ENCODE assay signal across 21 mouse cellular contexts in genomic region chr13:114643521-114643920, GRCm38 (mm10).
DNase-seq lines count a peak whose midpoint lies in the region; ATAC-seq lines count a peak whose summit lies in the region.
"Had no signal": no experiment of that assay in that cellular context is flagged by ENCODE, and none has a peak within 500 bp of the region (broad histone marks: within the 10 kb centered on the region; RNA-seq: fewer than 3 reads in every experiment).

No protein-coding gene starts in this region.

- peaks cover 8% of the 10 kb centered on the region for H3K4me1 ChIP-seq in midbrain, embryonic 11.5 days (ENCODE audit: control insufficient read depth, insufficient read depth, low read length)
- peaks cover 21% of the 10 kb centered on the region for H3K4me1 ChIP-seq in midbrain, embryonic 10.5 days
- no peaks in the 10 kb centered on the region for H3K4me1 ChIP-seq in embryonic facial prominence, embryonic 14.5 days (ENCODE audit: control insufficient read depth, insufficient read depth, low read length)
- H3K4me1 ChIP-seq in limb, embryonic 15.5 days, result 0 out of 2 replicates have a peak, but pooled peaks cover 9% of the 10 kb centered on the region
- H3K4me1 ChIP-seq: forebrain, embryonic 15.5 days; heart, embryonic 13.5 days had no signal

- no peak overlapping the region for H3K9ac ChIP-seq in midbrain, embryonic 11.5 days (ENCODE audit: low read length)
- no peak overlapping the region for H3K9ac ChIP-seq in embryonic facial prominence, embryonic 14.5 days (ENCODE audit: low read depth, low read length)
- no peak overlapping the region for H3K9ac ChIP-seq in limb, embryonic 15.5 days
- H3K9ac ChIP-seq: forebrain, embryonic 15.5 days; heart, embryonic 13.5 days; liver, embryonic 14.5 days had no signal

- no peak for ATAC-seq in midbrain, embryonic 11.5 days (ENCODE audit: low FRiP score)
- 0 out of 2 replicates have a peak, but pooled peaks have one; percentile 13 for ATAC-seq in embryonic facial prominence, embryonic 14.5 days (ENCODE audit: low read depth)
- no peak for ATAC-seq in limb, embryonic 15.5 days (ENCODE audit: insufficient number of reproducible peaks, low FRiP score, low TSS enrichment, low read depth)
- ATAC-seq: forebrain, embryonic 15.5 days; intestine, postnatal 0 days had no signal

- no peak overlapping the region for H3K4me3 ChIP-seq in midbrain, embryonic 11.5 days (ENCODE audit: low read depth, low read length)
- no peak overlapping the region for H3K4me3 ChIP-seq in midbrain, embryonic 10.5 days
- H3K4me3 ChIP-seq in embryonic facial prominence, embryonic 14.5 days (ENCODE audit: low read depth, low read length), result no peak overlapping the region
- H3K4me3 ChIP-seq in limb, embryonic 15.5 days, result 0 out of 2 replicates have a peak overlapping the region, but pooled peaks have one; percentile 11
- H3K4me3 ChIP-seq: erythroblast, embryonic 14.5 days; forebrain, embryonic 15.5 days; gastrocnemius, adult 2 months; heart, embryonic 13.5 days; layer of hippocampus, adult 2 months had no signal

- no peaks in the 10 kb centered on the region for H3K36me3 ChIP-seq in midbrain, embryonic 11.5 days (ENCODE audit: control insufficient read depth, insufficient read depth, low read length)
- H3K36me3 ChIP-seq in midbrain, embryonic 10.5 days, result no peaks in the 10 kb centered on the region
- H3K36me3 ChIP-seq in embryonic facial prominence, embryonic 14.5 days (ENCODE audit: control insufficient read depth, insufficient read depth, low read length), result no peaks in the 10 kb centered on the region
- no peaks in the 10 kb centered on the region for H3K36me3 ChIP-seq in limb, embryonic 15.5 days
- H3K36me3 ChIP-seq: forebrain, embryonic 15.5 days; heart, embryonic 13.5 days had no signal

- H3K27me3 ChIP-seq in midbrain, embryonic 11.5 days (ENCODE audit: control insufficient read depth, insufficient read depth, low read length), result no peaks in the 10 kb centered on the region
- no peaks in the 10 kb centered on the region for H3K27me3 ChIP-seq in midbrain, embryonic 10.5 days (ENCODE audit: low read depth, poor library complexity, severe bottlenecking)
- H3K27me3 ChIP-seq in embryonic facial prominence, embryonic 14.5 days (replicated peaks; ENCODE audit: control insufficient read depth, insufficient read depth, low read length), result no peaks in the 10 kb centered on the region
- no peaks in the 10 kb centered on the region for H3K27me3 ChIP-seq in limb, embryonic 15.5 days
- H3K27me3 ChIP-seq: forebrain, embryonic 15.5 days; heart, embryonic 13.5 days had no signal

- H3K27ac ChIP-seq in midbrain, embryonic 11.5 days (ENCODE audit: low read depth, low read length), result no peak overlapping the region
- no peak overlapping the region for H3K27ac ChIP-seq in midbrain, embryonic 10.5 days (replicated peaks)
- no peak overlapping the region for H3K27ac ChIP-seq in embryonic facial prominence, embryonic 14.5 days (replicated peaks; ENCODE audit: low read depth, low read length)
- no peak overlapping the region for H3K27ac ChIP-seq in limb, embryonic 15.5 days
- H3K27ac ChIP-seq: forebrain, embryonic 15.5 days; gastrocnemius, adult 2 months; heart, embryonic 13.5 days; layer of hippocampus, adult 2 months; liver, embryonic 14.5 days had no signal

- 39% methylated on average over 11 of the region's 11 CpGs for WGBS in midbrain, embryonic 11.5 days
- WGBS in midbrain, embryonic 10.5 days, result 56% methylated on average over 11 of the region's 11 CpGs
- 18% methylated on average over 11 of the region's 11 CpGs for WGBS in embryonic facial prominence, embryonic 14.5 days
- 16% methylated on average over 11 of the region's 11 CpGs for whole genome bisulfite sequencing in limb, embryonic 15.5 days

- no peaks in the 10 kb centered on the region for H3K9me3 ChIP-seq in midbrain, embryonic 11.5 days (ENCODE audit: control insufficient read depth, low read length)
- H3K9me3 ChIP-seq in midbrain, embryonic 10.5 days (replicated peaks), result no peaks in the 10 kb centered on the region
- H3K9me3 ChIP-seq in embryonic facial prominence, embryonic 14.5 days (ENCODE audit: control insufficient read depth, low read length), result 0 out of 2 replicates have a peak, but pooled peaks cover 3% of the 10 kb centered on the region
- no peaks in the 10 kb centered on the region for H3K9me3 ChIP-seq in limb, embryonic 15.5 days
- H3K9me3 ChIP-seq: forebrain, embryonic 15.5 days; heart, embryonic 13.5 days had no signal

- DNase-seq in embryo, embryonic 11 days, result peak; percentile 27
- DNase-seq in embryo, embryonic 9.5 days (ENCODE audit: extremely low spot score), result no peak
- DNase-seq in midbrain, embryonic 11.5 days (ENCODE audit: low spot score, missing footprints), result peak; percentile 89
- DNase-seq in midbrain, embryonic 10.5 days (ENCODE audit: low spot score), result no peak
- peak; percentile 40 for DNase-seq in embryonic facial prominence, embryonic 14.5 days (ENCODE audit: low spot score)
- DNase-seq in spleen, postnatal 4 days (ENCODE audit: low spot score in 2 of 2), result no peak
- no peak for DNase-seq in adrenal gland, postnatal 36 days
- DNase-seq: adrenal gland, adult 2 months; cerebellum, adult 11 months; cerebellum, postnatal 14 days; gastrocnemius, adult 2 months; heart, postnatal 4 days; left cerebral cortex, postnatal 4 days; spleen, adult 18-20 months had no signal

- no peak overlapping the region for H3K4me2 ChIP-seq in midbrain, embryonic 11.5 days
- peak overlapping the region; percentile 32 for H3K4me2 ChIP-seq in embryonic facial prominence, embryonic 14.5 days (ENCODE audit: low read depth, low read length)
- no peak overlapping the region for H3K4me2 ChIP-seq in limb, embryonic 15.5 days
- H3K4me2 ChIP-seq: forebrain, embryonic 15.5 days; heart, embryonic 13.5 days had no signal

Comparison
In these comparisons a context has a peak if more than half of its experiments do, and no peak if none do; other contexts are left out.
1. DNase-seq: peak in embryo, embryonic 11 days (single experiment), midbrain, embryonic 11.5 days (single experiment) and embryonic facial prominence, embryonic 14.5 days (single experiment); none in embryo, embryonic 9.5 days (single experiment), midbrain, embryonic 10.5 days (single experiment), spleen, postnatal 4 days (0 of 2) and adrenal gland, postnatal 36 days (0 of 2).